Mouse (Mus musculus): ENCODE results near the gene Spata17. TPM values are rescaled to one million over a fixed set of nuclear protein-coding genes. Genes with fewer than 3 reads are reported as not detected.

The Spata17 gene
- polyA plus RNA-seq, 2 experiments: 0.19 TPM

DNA sequence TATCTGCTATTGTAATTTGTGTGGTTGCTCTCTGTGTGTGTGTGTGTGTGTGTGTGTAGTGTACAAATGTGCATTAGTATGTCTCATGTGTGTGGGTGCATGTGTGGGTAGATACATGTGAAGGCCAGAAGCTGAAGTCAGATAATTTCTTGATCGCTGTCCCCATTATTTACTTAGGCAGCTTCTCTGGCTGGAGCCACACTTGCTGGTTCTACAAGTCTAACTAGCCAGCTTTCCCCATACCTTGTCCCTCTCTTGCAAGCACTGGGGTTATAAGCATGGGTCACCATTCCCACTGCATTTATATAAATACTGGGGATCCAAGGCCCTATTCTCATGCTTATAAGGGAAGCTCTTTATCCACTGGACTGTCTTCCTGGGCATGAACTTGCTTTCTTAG, 39.3 kb downstream of the Spata17 start:
- H3K36me3 ChIP-seq (ENCODE audit: control insufficient read depth, insufficient read depth, low read length): no peaks in the 10 kb centered on the region
- no peaks in the 10 kb centered on the region for H3K9me3 ChIP-seq (ENCODE audit: control insufficient read depth, low read length)
- H3K27me3 ChIP-seq (ENCODE audit: control insufficient read depth, insufficient read depth, low read length): no peaks in the 10 kb centered on the region
- no peak overlapping the region for H3K9ac ChIP-seq (ENCODE audit: low read depth, low read length, severe bottlenecking)
- no peak overlapping the region for H3K27ac ChIP-seq (replicated peaks; ENCODE audit: low read depth, low read length)
- ATAC-seq (ENCODE audit: low FRiP score, low read depth) (no peak), DNase-seq (ENCODE audit: low spot score) (no peak)
- TF ChIP-seq POLR2A (IDR thresholded peaks at IDR 0.05; ENCODE audit: borderline replicate concordance, extremely low read depth, insufficient read depth, insufficient read length): no peak
- no peak overlapping the region for H3K4me2 ChIP-seq (replicated peaks; ENCODE audit: low read depth, low read length, severe bottlenecking)
- no peak overlapping the region for H3K4me3 ChIP-seq (replicated peaks; ENCODE audit: low read length)
- no peaks in the 10 kb centered on the region for H3K4me1 ChIP-seq (ENCODE audit: control insufficient read depth, insufficient read depth, low read length)
- 100% methylated on average over 1 of the region's 1 CpGs for WGBS

GRCm38 (mm10) chr1:187170361-187170760, 44.9 kb downstream of the Spata17 start:
- no peak overlapping the region for H3K4me3 ChIP-seq (replicated peaks; ENCODE audit: low read length)
- ATAC-seq (ENCODE audit: low FRiP score, low read depth) (no peak), DNase-seq (ENCODE audit: low spot score) (no peak)
- no peak overlapping the region for H3K4me2 ChIP-seq (replicated peaks; ENCODE audit: low read depth, low read length, severe bottlenecking)
- 67% methylated on average over 3 of the region's 3 CpGs for WGBS
- H3K9me3 ChIP-seq (ENCODE audit: control insufficient read depth, low read length): no peaks in the 10 kb centered on the region
- H3K36me3 ChIP-seq (ENCODE audit: control insufficient read depth, insufficient read depth, low read length): no peaks in the 10 kb centered on the region
- no peak for TF ChIP-seq POLR2A (IDR thresholded peaks at IDR 0.05; ENCODE audit: borderline replicate concordance, extremely low read depth, insufficient read depth, insufficient read length)
- H3K27ac ChIP-seq (replicated peaks; ENCODE audit: low read depth, low read length): no peak overlapping the region
- H3K4me1 ChIP-seq (ENCODE audit: control insufficient read depth, insufficient read depth, low read length): no peaks in the 10 kb centered on the region
- H3K9ac ChIP-seq (ENCODE audit: low read depth, low read length, severe bottlenecking): no peak overlapping the region
- H3K27me3 ChIP-seq (ENCODE audit: control insufficient read depth, insufficient read depth, low read length): no peaks in the 10 kb centered on the region

DNA sequence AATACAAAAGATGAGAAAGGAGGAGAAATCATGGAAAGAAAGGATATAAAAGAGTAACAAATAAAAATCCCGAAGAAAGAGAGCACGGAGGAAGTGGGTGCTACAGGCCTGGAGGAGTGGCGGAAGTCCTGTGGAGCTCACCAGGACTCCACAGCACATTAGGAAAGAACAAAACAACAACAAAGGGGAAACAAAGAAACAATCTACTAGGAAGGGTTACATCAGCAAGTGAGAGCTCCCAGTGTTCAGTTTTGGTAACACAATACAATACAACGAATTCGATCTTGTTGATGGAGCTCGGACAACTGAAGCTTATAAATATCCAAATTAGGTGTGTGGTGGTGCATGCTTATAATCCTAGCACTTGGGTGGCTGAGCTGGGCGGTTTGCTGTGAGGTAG, 45.6 kb downstream of the Spata17 start:
- Histone ChIP-seq H3K4me3 (replicated peaks; ENCODE audit: low read length) (no peak overlapping the region), H3K27ac (replicated peaks; ENCODE audit: low read depth, low read length) (no peak overlapping the region), H3K4me2 (replicated peaks; ENCODE audit: low read depth, low read length, severe bottlenecking) (no peak overlapping the region), H3K9me3 (ENCODE audit: control insufficient read depth, low read length) (no peaks in the 10 kb centered on the region), H3K36me3 (ENCODE audit: control insufficient read depth, insufficient read depth, low read length) (no peaks in the 10 kb centered on the region), H3K27me3 (ENCODE audit: control insufficient read depth, insufficient read depth, low read length) (no peaks in the 10 kb centered on the region), H3K4me1 (ENCODE audit: control insufficient read depth, insufficient read depth, low read length) (no peaks in the 10 kb centered on the region), H3K9ac (ENCODE audit: low read depth, low read length, severe bottlenecking) (no peak overlapping the region)
- no peak for DNase-seq (ENCODE audit: low spot score)
- no peak for TF ChIP-seq POLR2A (IDR thresholded peaks at IDR 0.05; ENCODE audit: borderline replicate concordance, extremely low read depth, insufficient read depth, insufficient read length)
- ATAC-seq (ENCODE audit: low FRiP score, low read depth): no peak
- WGBS: 77% methylated on average over 7 of the region's 7 CpGs

- H3K27ac ChIP-seq (replicated peaks; ENCODE audit: low read depth, low read length): no peak overlapping the region
- H3K9me3 ChIP-seq (ENCODE audit: control insufficient read depth, low read length): no peaks in the 10 kb centered on the region; the same call in 1 of the 2 replicates
- H3K9ac ChIP-seq (ENCODE audit: low read depth, low read length, severe bottlenecking): no peak overlapping the region
- H3K4me1 ChIP-seq (ENCODE audit: control insufficient read depth, insufficient read depth, low read length): no peaks in the 10 kb centered on the region
- H3K36me3 ChIP-seq (ENCODE audit: control insufficient read depth, insufficient read depth, low read length): no peaks in the 10 kb centered on the region
- H3K4me2 ChIP-seq (replicated peaks; ENCODE audit: low read depth, low read length, severe bottlenecking): no peak overlapping the region
- DNase-seq (ENCODE audit: low spot score) (no peak), ATAC-seq (ENCODE audit: low FRiP score, low read depth) (no peak)
- H3K27me3 ChIP-seq (ENCODE audit: control insufficient read depth, insufficient read depth, low read length): no peaks in the 10 kb centered on the region
- H3K4me3 ChIP-seq (replicated peaks; ENCODE audit: low read length): no peak overlapping the region
- no peak for TF ChIP-seq POLR2A (IDR thresholded peaks at IDR 0.05; ENCODE audit: borderline replicate concordance, extremely low read depth, insufficient read depth, insufficient read length)
Observed at GRCm38 (mm10) chr1:187163571-187163970, 51.7 kb downstream of the Spata17 start.

GRCm38 (mm10) chr1:187155658-187156057, 59.6 kb downstream of the Spata17 start:
- H3K9me3 ChIP-seq (ENCODE audit: control insufficient read depth, low read length): no peaks in the 10 kb centered on the region; the same call in 1 of the 2 replicates
- ATAC-seq (ENCODE audit: low FRiP score, low read depth) (no peak), DNase-seq (ENCODE audit: low spot score) (no peak)
- no peaks in the 10 kb centered on the region for H3K36me3 ChIP-seq (ENCODE audit: control insufficient read depth, insufficient read depth, low read length)
- no peaks in the 10 kb centered on the region for H3K27me3 ChIP-seq (ENCODE audit: control insufficient read depth, insufficient read depth, low read length)
- TF ChIP-seq POLR2A (IDR thresholded peaks at IDR 0.05; ENCODE audit: borderline replicate concordance, extremely low read depth, insufficient read depth, insufficient read length): no peak
- no peaks in the 10 kb centered on the region for H3K4me1 ChIP-seq (ENCODE audit: control insufficient read depth, insufficient read depth, low read length)
- no peak overlapping the region for H3K27ac ChIP-seq (replicated peaks; ENCODE audit: low read depth, low read length)
- no peak overlapping the region for H3K4me3 ChIP-seq (replicated peaks; ENCODE audit: low read length)
- no peak overlapping the region for H3K4me2 ChIP-seq (replicated peaks; ENCODE audit: low read depth, low read length, severe bottlenecking)
- no peak overlapping the region for H3K9ac ChIP-seq (ENCODE audit: low read depth, low read length, severe bottlenecking)

GRCm38 (mm10) chr1:187153681-187154080, 61.6 kb downstream of the Spata17 start:
- no peak overlapping the region for H3K27ac ChIP-seq (replicated peaks; ENCODE audit: low read depth, low read length)
- no peaks in the 10 kb centered on the region for H3K4me1 ChIP-seq (ENCODE audit: control insufficient read depth, insufficient read depth, low read length)
- H3K36me3 ChIP-seq (ENCODE audit: control insufficient read depth, insufficient read depth, low read length): no peaks in the 10 kb centered on the region
- no peaks in the 10 kb centered on the region for H3K27me3 ChIP-seq (ENCODE audit: control insufficient read depth, insufficient read depth, low read length)
- no peak overlapping the region for H3K4me2 ChIP-seq (replicated peaks; ENCODE audit: low read depth, low read length, severe bottlenecking)
- ATAC-seq (ENCODE audit: low FRiP score, low read depth) (no peak), DNase-seq (ENCODE audit: low spot score) (no peak)
- no peak overlapping the region for H3K4me3 ChIP-seq (replicated peaks; ENCODE audit: low read length)
- H3K9ac ChIP-seq (ENCODE audit: low read depth, low read length, severe bottlenecking): no peak overlapping the region
- H3K9me3 ChIP-seq (ENCODE audit: control insufficient read depth, low read length): no peaks in the 10 kb centered on the region
- no peak for TF ChIP-seq POLR2A (IDR thresholded peaks at IDR 0.05; ENCODE audit: borderline replicate concordance, extremely low read depth, insufficient read depth, insufficient read length)
- WGBS: 48% methylated on average over 5 of the region's 5 CpGs

All from limb, embryonic 14.5 days (tissue).